Mouse (Mus musculus) frontal cortex, postnatal 14 days (tissue): ENCODE measurements around the gene Pif1.

Experiments used
- DNase-seq, 2 experiments: peaks; one replicate each; pipeline ENCODE4 v3.0.0; 2022; ENCODE audit warnings: low spot score in 2 of 2

Pif1 gene

DNA sequence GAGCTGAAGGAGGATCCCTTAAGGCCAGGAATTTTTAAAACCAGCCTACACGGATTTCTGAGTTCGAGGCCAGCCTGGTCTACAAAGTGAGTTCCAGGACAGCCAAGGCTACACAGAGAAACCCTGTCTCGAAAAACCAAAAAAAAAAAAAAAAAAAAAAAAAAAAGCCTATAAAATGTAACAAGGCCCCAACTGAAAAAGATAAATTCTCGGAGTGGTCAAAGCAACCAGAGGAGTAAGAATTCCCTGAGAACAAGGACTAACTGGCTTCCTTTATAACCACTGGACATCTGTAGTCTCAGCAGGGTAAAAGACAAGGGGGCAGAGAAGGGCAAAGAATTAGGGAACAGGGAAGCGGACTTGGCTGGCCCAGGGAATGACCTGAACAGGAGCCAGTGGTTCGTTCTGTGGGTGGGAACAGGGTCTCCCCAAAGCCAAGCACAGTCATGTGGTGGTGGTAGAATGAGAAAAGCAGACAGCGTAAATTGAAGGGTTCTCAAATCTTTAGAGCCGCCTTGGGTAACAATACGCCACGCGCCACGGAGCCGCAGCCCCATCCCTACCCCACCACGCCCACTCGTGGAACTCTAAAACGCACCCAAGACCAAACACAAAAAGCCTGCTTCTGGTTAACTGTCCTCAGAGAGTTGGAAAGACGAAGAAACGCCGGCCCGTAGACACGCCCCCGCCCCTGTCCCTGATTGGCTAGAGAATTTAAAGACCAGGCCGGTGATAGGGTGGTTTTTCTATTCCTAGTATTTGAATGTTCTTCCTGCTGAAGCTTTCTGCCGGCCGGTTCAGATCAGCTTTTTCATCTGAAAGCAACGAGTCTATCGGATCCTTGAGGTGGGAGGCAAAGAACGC lies at the start of gene Pif1:
Pif1 (plus strand) TSS at position 755 of the 864 bp plus-strand sequence.
- DNase-seq = peak; percentile 54 to 71

DNA sequence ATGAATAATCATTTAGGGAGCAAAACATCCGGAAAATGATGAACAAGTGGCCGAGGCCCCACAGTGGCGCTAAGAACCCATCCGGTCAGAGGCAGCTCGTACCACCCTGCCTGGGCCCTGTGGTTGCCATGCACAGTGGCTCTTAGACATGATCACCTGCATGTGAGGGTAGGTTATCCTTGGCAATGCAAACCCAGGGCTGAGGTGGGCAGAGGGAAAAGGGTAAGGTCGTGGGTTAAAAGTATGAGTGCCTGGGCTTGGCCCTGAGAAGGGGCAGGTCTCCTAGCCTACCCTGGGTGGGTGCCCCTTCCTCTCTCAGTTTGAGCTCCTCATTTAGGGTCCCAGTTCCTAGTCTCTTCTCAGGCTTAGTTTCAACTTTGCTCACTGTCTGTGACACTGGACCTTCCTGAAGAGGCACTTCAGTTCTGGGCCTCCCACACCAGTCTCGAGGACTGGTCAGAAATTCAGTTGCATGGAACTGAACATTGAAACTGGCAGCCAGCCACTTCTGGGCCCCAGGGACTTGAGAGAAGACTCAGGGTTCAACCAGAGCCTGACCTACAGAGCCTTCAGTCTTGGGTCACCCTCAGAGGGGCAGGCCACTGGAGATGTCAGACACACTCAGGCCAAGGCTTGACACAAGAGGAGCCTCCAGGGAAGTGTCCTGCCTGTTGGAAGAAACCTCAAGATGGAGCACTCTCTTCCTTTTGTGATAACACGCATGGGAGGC lies 48.9 kb upstream of the Pif1 start:
- DNase-seq = no peak

GRCm38 (mm10) chr9:65539697-65540096 lies 47.3 kb upstream of the Pif1 start:
- no peak for DNase-seq

- DNase-seq = no peak
These were observed 45.6 kb upstream of the Pif1 start for GRCm38 (mm10) chr9:65541126-65542068.

- no peak for DNase-seq
These were observed 44.8 kb upstream of the Pif1 start for GRCm38 (mm10) chr9:65542111-65542524.

DNA sequence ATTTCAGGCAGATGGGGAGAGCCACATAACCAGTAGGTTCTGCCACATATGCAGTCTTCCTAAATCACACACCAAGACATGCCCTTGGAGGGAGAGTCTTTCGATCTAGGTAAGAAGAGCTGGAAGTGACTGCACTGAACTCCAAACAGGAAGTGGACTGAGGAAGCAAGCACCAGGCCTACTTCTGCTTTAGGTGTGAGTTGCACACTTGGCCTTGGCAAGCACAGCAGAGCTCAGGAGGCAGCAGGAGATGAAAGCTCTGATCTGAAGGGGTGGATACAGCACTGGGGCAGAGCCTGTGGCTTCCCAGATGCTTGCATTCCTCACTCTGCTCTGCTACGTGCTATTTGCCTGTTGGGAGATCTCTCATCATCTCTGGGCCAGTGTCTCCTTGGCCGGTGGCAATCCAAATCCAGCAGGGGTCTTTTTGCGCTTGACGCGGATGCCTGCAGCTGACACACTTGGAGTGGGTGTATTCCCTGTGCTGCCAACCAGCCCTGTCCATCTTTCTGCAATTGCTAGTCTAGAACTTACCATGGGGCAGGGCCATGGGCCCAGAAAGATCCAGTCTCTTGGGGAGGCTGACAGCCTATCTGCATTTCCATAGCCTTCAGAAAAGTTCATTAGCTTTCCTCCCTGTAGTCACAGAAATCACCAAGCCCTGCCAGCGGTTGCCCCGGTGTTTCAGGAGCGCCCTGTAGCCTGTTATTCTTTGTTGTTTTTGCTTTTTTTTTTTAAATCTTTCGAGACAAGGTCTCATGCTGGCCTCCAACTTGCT lies 41.1 kb upstream of the Pif1 start:
- no peak for DNase-seq

DNA sequence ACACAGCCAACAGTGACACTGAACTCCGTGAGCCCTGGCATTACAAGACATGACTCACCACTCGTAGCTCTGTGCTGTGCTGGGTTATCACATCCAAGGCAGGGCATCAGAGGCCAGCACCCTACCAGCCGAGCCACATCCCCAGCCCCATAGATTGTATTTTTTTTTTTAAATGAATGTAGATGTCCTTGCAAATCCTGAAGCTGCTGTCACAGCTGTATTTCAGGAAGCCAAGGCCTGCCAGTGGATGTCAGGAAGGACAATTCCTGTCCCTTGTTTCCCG lies 40.6 kb upstream of the Pif1 start:
- DNase-seq = no peak

- no peak for DNase-seq
These were observed 39.8 kb upstream of the Pif1 start for GRCm38 (mm10) chr9:65547111-65547510.

DNA sequence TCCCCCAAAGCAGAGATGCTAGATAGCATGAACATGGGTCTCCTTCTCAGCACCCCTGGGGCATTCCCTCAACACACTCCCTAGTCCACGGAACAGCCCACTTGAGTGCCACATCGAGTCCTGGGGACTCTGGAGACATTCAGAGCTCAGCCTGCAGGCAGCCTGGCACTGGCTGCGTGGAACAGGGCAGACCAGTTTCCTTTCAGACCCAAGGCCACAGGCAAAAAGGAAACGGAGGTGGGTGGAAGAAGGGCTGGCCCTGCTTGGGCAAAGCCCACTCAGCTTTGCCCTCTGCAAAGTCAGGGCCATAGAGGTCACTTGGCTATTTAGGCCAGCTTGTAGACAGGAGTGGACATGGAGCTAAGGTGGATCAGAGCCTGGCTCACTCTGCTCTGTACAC lies 39.1 kb upstream of the Pif1 start:
- DNase-seq = no peak

GRCm38 (mm10) chr9:65548311-65548710 lies 38.6 kb upstream of the Pif1 start:
- DNase-seq = no peak

- DNase-seq = no peak
These were observed 37.8 kb upstream of the Pif1 start for GRCm38 (mm10) chr9:65549139-65549538.

DNA sequence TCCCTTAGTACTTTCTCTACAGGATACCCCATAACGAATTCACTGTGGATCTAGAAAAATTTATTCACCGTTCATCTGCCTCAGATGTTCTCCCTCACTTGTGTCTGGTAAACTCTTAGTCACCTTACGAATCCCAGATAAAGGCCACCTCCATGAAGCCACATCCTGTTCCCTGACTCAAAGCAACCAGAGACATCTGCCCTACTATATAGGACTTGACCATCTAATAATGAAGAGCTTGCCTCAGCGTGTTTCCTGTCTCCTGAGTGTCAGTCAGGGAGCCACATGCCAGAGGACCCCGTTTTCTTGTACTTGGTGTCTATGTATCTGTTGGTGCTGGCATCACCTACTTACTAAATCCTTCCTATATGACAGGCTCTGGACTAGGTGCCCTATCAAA lies 37.3 kb upstream of the Pif1 start:
- DNase-seq = no peak

GRCm38 (mm10) chr9:65550079-65550831 lies 36.7 kb upstream of the Pif1 start:
- DNase-seq = no peak

DNA sequence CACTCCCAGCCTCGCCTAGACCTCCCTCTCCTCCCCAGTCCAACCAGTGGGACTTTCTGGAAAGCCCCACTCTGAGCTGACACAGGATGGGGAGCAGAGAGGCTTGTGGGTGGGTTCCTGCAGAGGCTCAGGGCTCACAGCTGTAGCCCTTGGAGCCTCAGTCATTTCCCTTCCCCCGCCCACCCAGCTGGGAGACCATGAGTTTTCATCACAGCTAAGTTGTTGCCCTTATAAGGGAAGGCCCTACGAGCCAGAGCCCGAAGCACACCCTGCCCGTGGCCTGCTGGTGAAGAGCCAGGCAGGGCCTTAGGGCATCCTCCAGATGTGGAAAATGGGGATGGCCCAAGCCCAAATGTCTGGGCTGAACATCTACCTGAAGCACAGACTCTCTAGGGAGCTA lies 35.9 kb upstream of the Pif1 start:
- no peak for DNase-seq

GRCm38 (mm10) chr9:65552141-65552540 lies 34.8 kb upstream of the Pif1 start:
- no peak for DNase-seq

GRCm38 (mm10) chr9:65552711-65553110 lies 34.2 kb upstream of the Pif1 start:
- DNase-seq = no peak

GRCm38 (mm10) chr9:65555001-65555405 lies 32.0 kb upstream of the Pif1 start:
- DNase-seq = no peak

- no peak for DNase-seq
These were observed 31.3 kb upstream of the Pif1 start for GRCm38 (mm10) chr9:65555621-65556020.

DNA sequence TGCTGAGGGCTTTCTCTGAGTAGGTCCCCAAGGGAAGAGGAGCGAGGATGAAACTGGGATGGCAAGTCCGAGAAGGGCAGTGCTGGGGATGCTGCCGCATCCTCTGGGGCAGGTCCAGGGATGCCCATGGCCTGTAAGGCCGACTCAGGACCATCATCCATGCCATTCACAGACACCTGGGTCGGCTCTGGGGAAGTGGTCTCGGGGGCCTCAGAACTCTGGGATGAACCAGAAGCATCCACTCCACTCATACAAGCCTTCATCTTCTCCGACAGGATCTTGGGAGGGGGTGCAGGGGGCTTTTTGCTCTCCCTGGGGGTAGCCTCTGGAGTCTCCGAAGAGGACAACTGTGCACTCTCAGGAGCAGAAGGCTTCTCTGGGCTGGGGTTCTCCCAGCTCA lies 30.6 kb upstream of the Pif1 start:
- DNase-seq = no peak

DNA sequence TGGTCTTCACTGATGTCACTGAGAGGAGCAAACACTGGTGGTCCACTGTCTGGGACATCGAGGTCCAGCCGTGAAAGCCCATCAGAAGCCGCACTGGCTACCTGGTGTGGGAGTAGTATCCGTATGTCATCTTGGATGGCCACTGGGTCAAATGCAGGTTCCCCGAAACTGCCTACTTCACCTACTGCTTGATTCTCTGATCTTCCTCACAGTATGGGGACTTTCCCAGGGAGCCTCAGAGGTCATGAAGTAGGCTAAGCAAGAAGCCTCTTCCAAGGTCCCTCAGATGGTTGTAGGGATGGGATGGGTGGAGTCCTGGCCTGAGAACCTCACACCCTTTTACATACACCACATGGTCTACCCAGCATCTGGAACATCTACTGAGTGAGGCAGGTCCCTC lies 30.0 kb upstream of the Pif1 start:
- DNase-seq = no peak

DNA sequence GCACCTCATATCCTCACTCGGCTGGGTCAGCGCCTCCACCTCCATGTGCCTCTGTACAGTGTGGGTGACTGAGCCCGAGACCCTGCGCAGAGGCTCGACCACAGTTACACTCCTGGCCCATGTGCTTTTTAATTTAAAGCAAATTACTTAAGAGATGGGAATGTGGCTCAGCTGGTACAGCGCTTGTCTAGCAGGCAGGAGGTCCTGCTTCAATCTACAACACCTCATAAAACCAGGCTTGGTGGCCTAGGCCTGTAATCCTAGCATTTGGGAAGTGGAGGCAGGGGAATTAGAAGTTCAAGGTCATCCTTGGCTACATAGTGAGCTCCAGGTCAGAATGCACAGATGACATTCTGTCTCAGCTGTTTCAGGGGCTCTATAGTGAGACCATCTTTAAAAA lies 28.2 kb upstream of the Pif1 start:
- no peak for DNase-seq
